Mouse (Mus musculus) heart, postnatal 0 days (tissue): ENCODE results near the gene Grik5.

Source experiments
- CTCF ChIP-seq: IDR thresholded peaks from 2 replicates; pipeline ENCODE4 v1.5.1; 2016; ENCODE audit warnings: antibody characterized with exemption, control low read depth, low read depth
- EP300 ChIP-seq: IDR thresholded peaks from 2 replicates; pipeline ENCODE4 v1.6.1; 2016; ENCODE audit warnings: antibody characterized with exemption, low read depth

GRCm38 (mm10) chr7:25006171-25006570, 66.0 kb downstream of the Grik5 start:
- TF ChIP-seq EP300 (no peak), CTCF (no peak)
